Mouse (Mus musculus): ENCODE data around the gene Olfr55. TPM values are rescaled to one million over a fixed set of nuclear protein-coding genes. Genes with fewer than 3 reads are reported as not detected.
"Not testable (repeated sequence)": the region's sequence is repeated elsewhere in the genome, so short reads cannot be mapped to it uniquely, and the experiment has no call there.

Gene Olfr55
- not detected for total RNA-seq (2021)

DNA sequence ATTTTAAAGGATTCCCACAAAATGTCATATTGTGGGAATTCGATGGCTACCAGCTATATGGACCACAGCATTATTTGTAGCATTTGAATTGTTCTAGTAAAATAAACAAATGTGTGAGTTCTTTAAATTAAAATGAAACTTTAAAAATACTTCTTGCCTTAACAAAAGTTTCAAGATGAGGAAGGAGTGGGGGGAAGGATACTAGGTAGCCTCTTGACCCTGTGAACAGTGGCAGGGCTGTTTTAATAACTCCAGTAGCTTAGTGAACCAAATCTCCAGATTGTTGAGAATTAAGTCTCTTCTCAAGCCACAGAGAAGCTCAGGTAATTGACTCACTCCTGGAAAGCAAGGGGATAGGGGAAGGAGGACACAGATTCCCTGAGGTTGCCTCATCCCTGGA lies at the start of gene Olfr55:
Gene Olfr55, plus strand, starts transcription at position 301 of the 400 bp plus-strand sequence.
- DNase-seq; intact Hi-C loops (cut with DNase I): not testable (repeated sequence)

DNA sequence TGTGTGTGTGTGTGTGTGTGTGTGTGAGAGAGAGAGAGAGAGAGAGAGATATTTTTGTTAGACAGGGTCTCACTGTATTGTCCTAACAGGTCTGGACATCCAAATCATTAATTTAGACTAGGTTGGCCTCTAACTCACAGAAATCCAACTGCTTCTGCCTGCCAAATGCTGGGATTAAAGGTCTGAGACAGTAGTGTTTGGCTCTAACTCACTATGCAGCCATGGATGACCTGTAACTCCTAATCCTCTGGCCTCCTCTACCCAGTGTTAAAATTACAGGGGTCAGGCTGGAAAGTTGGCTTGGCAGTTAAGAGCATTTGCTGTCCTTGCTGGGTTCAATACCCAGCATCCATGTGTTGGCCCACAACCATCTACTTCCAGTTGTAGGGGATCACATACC lies 43.7 kb upstream of the Olfr55 start:
- DNase-seq, result no peak
- intact Hi-C loops (cut with DNase I), result no loop called here

DNA sequence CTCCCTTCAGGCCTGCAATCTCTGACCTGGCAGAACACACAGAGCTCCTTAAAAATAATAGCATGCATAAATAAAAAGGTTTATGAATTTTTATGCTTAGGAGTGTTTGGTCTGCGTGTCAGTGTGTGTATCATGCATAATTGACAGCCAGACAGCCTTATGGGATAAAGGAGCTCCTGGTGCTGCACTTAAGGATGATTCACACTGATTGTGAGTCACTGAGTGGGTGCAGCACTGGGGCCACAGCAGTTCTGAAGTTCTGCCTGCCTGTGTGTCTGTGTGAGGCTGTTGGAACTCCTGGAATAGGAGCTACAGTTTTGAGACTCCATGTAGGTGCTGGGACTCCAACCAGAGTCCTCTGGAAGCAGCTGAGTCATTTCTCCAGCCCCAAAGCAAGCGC lies 42.0 kb upstream of the Olfr55 start:
- intact Hi-C loops (cut with DNase I), result no loop called here
- no peak for DNase-seq

DNA sequence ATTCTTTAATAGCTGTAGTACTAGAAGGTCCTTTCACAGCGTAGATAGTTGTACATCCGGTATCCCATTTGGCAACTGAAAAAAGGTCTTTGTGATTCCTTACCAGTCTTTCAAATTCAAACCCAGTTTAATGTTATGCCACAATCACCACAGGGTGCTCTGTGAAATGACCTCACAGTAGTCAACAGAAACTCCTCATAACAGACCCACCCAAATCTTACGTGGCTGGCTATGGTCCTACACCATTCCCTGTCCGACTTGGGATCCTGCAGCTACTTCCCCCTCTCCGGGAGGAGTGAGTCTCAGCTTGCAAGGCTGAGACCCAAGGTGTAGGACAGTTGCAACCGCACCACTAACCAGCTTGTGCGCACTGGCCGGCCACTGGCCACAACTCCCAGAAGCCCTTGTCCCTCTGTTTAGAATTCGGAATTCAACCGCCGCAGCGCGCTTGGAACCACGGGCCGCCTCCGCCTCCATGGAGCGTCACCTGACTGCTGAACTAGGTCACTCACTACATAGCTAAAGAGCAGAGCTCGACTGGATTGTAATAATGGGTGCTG lies 28.9 kb upstream of the Olfr55 start, which contains the start of gene Morc2b:
Gene Morc2b, minus strand, starts transcription at position 423 of the 560 bp plus-strand sequence.
- no peak for DNase-seq
- intact Hi-C loops (cut with DNase I), result no loop called here

GRCm38 (mm10) chr17:33191002-33191401 lies 22.8 kb downstream of the Olfr55 start, which contains the start of gene Olfr239:
Gene Olfr239 (plus strand): TSS chr17:33191302.
- intact Hi-C loops (cut with DNase I), result not testable (repeated sequence)

DNA sequence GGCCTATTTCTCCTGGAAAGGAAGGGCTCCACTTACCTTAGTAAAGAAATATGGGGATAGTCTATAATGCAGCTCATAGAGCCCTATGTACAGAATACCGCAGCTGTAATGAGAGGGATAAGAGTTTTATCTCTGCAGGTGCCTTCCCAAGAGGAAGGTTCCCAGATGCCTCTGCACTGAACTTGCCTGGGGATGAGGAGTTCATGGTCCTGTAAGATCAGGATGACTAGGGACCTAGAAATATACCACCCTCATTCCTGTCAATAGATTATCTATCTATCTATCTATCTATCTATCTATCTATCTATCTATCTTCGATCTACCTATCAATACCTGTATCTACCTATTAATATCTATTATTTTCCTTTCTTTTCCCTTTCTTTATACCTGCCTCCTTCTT lies 53.3 kb downstream of the Olfr55 start, which contains the start of gene Olfr1564:
Gene Olfr1564, minus strand, starts transcription at position 101 of the 400 bp plus-strand sequence.
- DNase-seq, result no peak
- intact Hi-C loops (cut with DNase I), result no loop called here

More at GRCm38 (mm10) chr17:33191002-33191401, 22.8 kb downstream of the Olfr55 start, which contains the start of gene Olfr239:
- not testable (repeated sequence) for DNase-seq

Other genes with a start within 250 kb of the Olfr55 start
- 10 to 100 TPM in 1 of 2 experiments, 1 to 10 TPM in 1; 5.8 to 10.2 TPM for gene Cyp4f13, start 221.0 kb upstream of the Olfr55 start, total RNA-seq (2021)
- 1 to 10 TPM; 5.7 to 5.9 TPM for gene Zfp472, start 202.6 kb upstream of the Olfr55 start, total RNA-seq (2021)
- 10 to 100 TPM; 17.1 to 19.2 TPM for gene Zfp952, start 175.3 kb upstream of the Olfr55 start, total RNA-seq (2021)
- gene Zfp763, start 135.0 kb upstream of the Olfr55 start, total RNA-seq (2021), result 10 to 100 TPM; 24.5 to 25.6 TPM
- not detected for gene 4921501E09Rik, start 100.4 kb upstream of the Olfr55 start, total RNA-seq (2021)
- 10 to 100 TPM; 28.2 to 32.1 TPM for gene Zfp563, start 79.1 kb upstream of the Olfr55 start, total RNA-seq (2021)
- gene Morc2b, start 28.8 kb upstream of the Olfr55 start, total RNA-seq (2021), result under 1 TPM; 0.38 to 0.91 TPM
- gene Olfr239, start 22.9 kb downstream of the Olfr55 start, total RNA-seq (2021), result not detected
- gene Olfr1564, start 53.2 kb downstream of the Olfr55 start, total RNA-seq (2021), result under 1 TPM; 0.30 to 0.40 TPM
- 10 to 100 TPM; 16.9 to 17.5 TPM for gene Zfp955a, start 86.7 kb downstream of the Olfr55 start, total RNA-seq (2021)
- gene Olfr63, start 96.2 kb downstream of the Olfr55 start, total RNA-seq (2021), result under 1 TPM in 1 of 2 experiments, not detected in 1; 0.06 TPM
- 10 to 100 TPM; 26.3 to 35.5 TPM for gene Zfp955b, start 121.1 kb downstream of the Olfr55 start, total RNA-seq (2021)
- gene Zfp81, start 190.4 kb downstream of the Olfr55 start, total RNA-seq (2021), result 10 to 100 TPM; 35.2 to 41.8 TPM
- gene Zfp101, start 226.2 kb downstream of the Olfr55 start, total RNA-seq (2021), result 10 to 100 TPM; 13.7 to 14.9 TPM